Mouse (Mus musculus): ENCODE results near the gene 9130213A22Rik. TPM values are rescaled to one million over a fixed set of nuclear protein-coding genes. Genes with fewer than 3 reads are reported as not detected.
"Not testable (repeated sequence)": the region's sequence is repeated elsewhere in the genome, so short reads cannot be mapped to it uniquely, and the experiment has no call there.

9130213A22Rik gene
- total RNA-seq, 1 experiment from 2014 or later = not detected

GRCm38 (mm10) chr11:69098039-69098761, 24.2 kb downstream of the 9130213A22Rik start:
- no peak for ATAC-seq (replicated peaks; ENCODE audit: insufficient number of reproducible peaks, low FRiP score, low TSS enrichment, poor library complexity, severe bottlenecking)

- ATAC-seq (replicated peaks; ENCODE audit: insufficient number of reproducible peaks, low FRiP score, low TSS enrichment, poor library complexity, severe bottlenecking) = peak; percentile 19
Measured at GRCm38 (mm10) chr11:69096987-69097900, 25.1 kb downstream of the 9130213A22Rik start.

- ATAC-seq (replicated peaks; ENCODE audit: insufficient number of reproducible peaks, low FRiP score, low TSS enrichment, poor library complexity, severe bottlenecking) = no peak
Measured at GRCm38 (mm10) chr11:69096360-69096986, 25.9 kb downstream of the 9130213A22Rik start.

GRCm38 (mm10) chr11:69095511-69096231, 26.7 kb downstream of the 9130213A22Rik start:
- no peak for ATAC-seq (replicated peaks; ENCODE audit: insufficient number of reproducible peaks, low FRiP score, low TSS enrichment, poor library complexity, severe bottlenecking)

GRCm38 (mm10) chr11:69094697-69095429, 27.5 kb downstream of the 9130213A22Rik start, which contains the start of gene Per1:
Gene Per1, plus strand, starts transcription at chr11:69095217.
- peak; percentile 50 for ATAC-seq (replicated peaks; ENCODE audit: insufficient number of reproducible peaks, low FRiP score, low TSS enrichment, poor library complexity, severe bottlenecking)

GRCm38 (mm10) chr11:69093856-69094255, 28.5 kb downstream of the 9130213A22Rik start:
- ATAC-seq (replicated peaks; ENCODE audit: insufficient number of reproducible peaks, low FRiP score, low TSS enrichment, poor library complexity, severe bottlenecking) = not testable (repeated sequence)

- ATAC-seq (replicated peaks; ENCODE audit: insufficient number of reproducible peaks, low FRiP score, low TSS enrichment, poor library complexity, severe bottlenecking) = 0 out of 2 replicates have a peak, but pooled peaks have one; percentile 1
Measured at GRCm38 (mm10) chr11:69092871-69093270, 29.5 kb downstream of the 9130213A22Rik start.

- ATAC-seq (replicated peaks; ENCODE audit: insufficient number of reproducible peaks, low FRiP score, low TSS enrichment, poor library complexity, severe bottlenecking) = no peak
Measured at GRCm38 (mm10) chr11:69092386-69092751, 30.0 kb downstream of the 9130213A22Rik start.

GRCm38 (mm10) chr11:69091566-69092385, 30.6 kb downstream of the 9130213A22Rik start:
- ATAC-seq (replicated peaks; ENCODE audit: insufficient number of reproducible peaks, low FRiP score, low TSS enrichment, poor library complexity, severe bottlenecking) = no peak

- no peak for ATAC-seq (replicated peaks; ENCODE audit: insufficient number of reproducible peaks, low FRiP score, low TSS enrichment, poor library complexity, severe bottlenecking)
Measured at GRCm38 (mm10) chr11:69090367-69090766, 32.0 kb downstream of the 9130213A22Rik start.

GRCm38 (mm10) chr11:69089616-69090290, 32.6 kb downstream of the 9130213A22Rik start:
- no peak for ATAC-seq (replicated peaks; ENCODE audit: insufficient number of reproducible peaks, low FRiP score, low TSS enrichment, poor library complexity, severe bottlenecking)

GRCm38 (mm10) chr11:69088856-69089615, 33.4 kb downstream of the 9130213A22Rik start:
- no peak for ATAC-seq (replicated peaks; ENCODE audit: insufficient number of reproducible peaks, low FRiP score, low TSS enrichment, poor library complexity, severe bottlenecking)

- 0 out of 2 replicates have a peak, but pooled peaks have one; percentile 23 for ATAC-seq (replicated peaks; ENCODE audit: insufficient number of reproducible peaks, low FRiP score, low TSS enrichment, poor library complexity, severe bottlenecking)
Measured at GRCm38 (mm10) chr11:69088103-69088855, 34.1 kb downstream of the 9130213A22Rik start, which contains the start of gene Vamp2. Gene Vamp2, plus strand, starts transcription at chr11:69088490.

GRCm38 (mm10) chr11:69087597-69087996, 34.8 kb downstream of the 9130213A22Rik start:
- ATAC-seq (replicated peaks; ENCODE audit: insufficient number of reproducible peaks, low FRiP score, low TSS enrichment, poor library complexity, severe bottlenecking) = no peak

- no peak for ATAC-seq (replicated peaks; ENCODE audit: insufficient number of reproducible peaks, low FRiP score, low TSS enrichment, poor library complexity, severe bottlenecking)
Measured at GRCm38 (mm10) chr11:69087082-69087481, 35.3 kb downstream of the 9130213A22Rik start.
